Mouse (Mus musculus): ENCODE measurements around the gene Slc9a3r1. TPM values are rescaled to one million over a fixed set of nuclear protein-coding genes. Genes with fewer than 3 reads are reported as not detected.

The Slc9a3r1 gene
- polyA plus RNA-seq, 1 experiment from 2014 or later: 88.7 TPM

- ATAC-seq (ENCODE audit: low read depth): no peak
- Histone ChIP-seq H3K4me3 (ENCODE audit: low read depth, low read length) (no peak overlapping the region), H3K4me1 (ENCODE audit: control insufficient read depth, low read depth, low read length) (peaks cover 19% of the 10 kb centered on the region), H3K36me3 (ENCODE audit: control insufficient read depth, insufficient read depth) (no peaks in the 10 kb centered on the region), H3K9me3 (replicated peaks; ENCODE audit: control insufficient read depth, low read length) (no peaks in the 10 kb centered on the region), H3K27me3 (ENCODE audit: control insufficient read depth, insufficient read depth, low read depth, low read length) (peaks cover 16% of the 10 kb centered on the region), H3K9ac (ENCODE audit: low read depth, low read length) (no peak overlapping the region), H3K27ac (ENCODE audit: low read length) (peak overlapping the region; percentile 57), H3K4me2 (ENCODE audit: low read depth, low read length) (no peak overlapping the region)
- 20% methylated on average over 10 of the region's 10 CpGs for WGBS (ENCODE audit: insufficient replicate concordance)
Observed at GRCm38 (mm10) chr11:115160883-115161577, 2.1 kb upstream of the Slc9a3r1 start.

GRCm38 (mm10) chr11:115161578-115162204 is 1.4 kb upstream of the Slc9a3r1 start:
- peaks cover 24% of the 10 kb centered on the region for H3K4me1 ChIP-seq (ENCODE audit: control insufficient read depth, low read depth, low read length)
- WGBS (ENCODE audit: insufficient replicate concordance): 17% methylated on average over 9 of the region's 9 CpGs
- no peak overlapping the region for H3K4me2 ChIP-seq (ENCODE audit: low read depth, low read length)
- peaks cover 16% of the 10 kb centered on the region for H3K27me3 ChIP-seq (ENCODE audit: control insufficient read depth, insufficient read depth, low read depth, low read length)
- no peaks in the 10 kb centered on the region for H3K9me3 ChIP-seq (replicated peaks; ENCODE audit: control insufficient read depth, low read length)
- H3K4me3 ChIP-seq (ENCODE audit: low read depth, low read length): no peak overlapping the region
- H3K36me3 ChIP-seq (ENCODE audit: control insufficient read depth, insufficient read depth): no peaks in the 10 kb centered on the region
- no peak for ATAC-seq (ENCODE audit: low read depth)
- no peak overlapping the region for H3K9ac ChIP-seq (ENCODE audit: low read depth, low read length)
- H3K27ac ChIP-seq (ENCODE audit: low read length): peak overlapping the region; percentile 57

GRCm38 (mm10) chr11:115162205-115162601 is 938 bp upstream of the Slc9a3r1 start:
- H3K9ac ChIP-seq (ENCODE audit: low read depth, low read length): peak overlapping the region; percentile 60
- WGBS (ENCODE audit: insufficient replicate concordance): 25% methylated on average over 9 of the region's 9 CpGs
- peaks cover 27% of the 10 kb centered on the region for H3K4me1 ChIP-seq (ENCODE audit: control insufficient read depth, low read depth, low read length)
- ATAC-seq (ENCODE audit: low read depth): no peak
- no peaks in the 10 kb centered on the region for H3K9me3 ChIP-seq (replicated peaks; ENCODE audit: control insufficient read depth, low read length)
- H3K4me2 ChIP-seq (ENCODE audit: low read depth, low read length): peak overlapping the region; percentile 91
- peaks cover 16% of the 10 kb centered on the region for H3K27me3 ChIP-seq (ENCODE audit: control insufficient read depth, insufficient read depth, low read depth, low read length)
- no peaks in the 10 kb centered on the region for H3K36me3 ChIP-seq (ENCODE audit: control insufficient read depth, insufficient read depth)
- H3K4me3 ChIP-seq (ENCODE audit: low read depth, low read length): peak overlapping the region; percentile 85
- peak overlapping the region; percentile 66 for H3K27ac ChIP-seq (ENCODE audit: low read length)

DNA sequence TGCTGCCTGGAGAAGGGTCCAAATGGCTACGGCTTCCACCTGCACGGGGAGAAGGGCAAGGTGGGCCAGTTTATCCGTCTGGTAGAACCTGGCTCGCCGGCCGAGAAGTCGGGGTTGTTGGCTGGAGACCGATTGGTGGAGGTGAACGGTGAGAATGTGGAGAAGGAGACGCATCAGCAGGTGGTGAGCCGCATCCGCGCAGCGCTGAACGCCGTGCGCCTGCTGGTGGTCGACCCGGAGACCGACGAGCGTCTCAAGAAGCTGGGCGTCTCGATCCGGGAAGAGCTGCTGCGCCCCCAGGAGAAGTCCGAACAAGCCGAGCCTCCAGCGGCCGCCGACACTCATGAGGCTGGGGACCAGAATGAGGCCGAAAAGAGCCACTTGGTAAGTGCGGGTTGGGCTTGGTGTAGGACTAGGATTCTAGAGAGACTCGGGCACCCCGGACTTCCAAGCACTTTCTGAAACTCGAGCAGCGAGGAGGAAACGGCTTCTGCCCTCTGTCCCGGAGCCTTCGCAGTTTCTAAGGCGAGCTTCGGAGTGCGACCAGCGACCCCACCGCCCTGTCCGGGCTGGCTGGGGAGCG is 518 bp downstream of the Slc9a3r1 start:
- Histone ChIP-seq H3K4me1 (ENCODE audit: control insufficient read depth, low read depth, low read length) (peaks cover 34% of the 10 kb centered on the region), H3K27ac (ENCODE audit: low read length) (peak overlapping the region; percentile 63; the same call in 1 of the 2 replicates), H3K4me3 (ENCODE audit: low read depth, low read length) (peak overlapping the region; percentile 85), H3K9me3 (replicated peaks; ENCODE audit: control insufficient read depth, low read length) (no peaks in the 10 kb centered on the region), H3K36me3 (ENCODE audit: control insufficient read depth, insufficient read depth) (peaks cover 2% of the 10 kb centered on the region; the same call in 1 of the 2 replicates), H3K4me2 (ENCODE audit: low read depth, low read length) (peak overlapping the region; percentile 91), H3K27me3 (ENCODE audit: control insufficient read depth, insufficient read depth, low read depth, low read length) (peaks cover 16% of the 10 kb centered on the region), H3K9ac (ENCODE audit: low read depth, low read length) (peak overlapping the region; percentile 78)
- under 1% methylated on average over 47 of the region's 47 CpGs for WGBS (ENCODE audit: insufficient replicate concordance)
- ATAC-seq (ENCODE audit: low read depth): no peak

- no peak overlapping the region; the same call in 1 of the 2 replicates for H3K27ac ChIP-seq (ENCODE audit: low read length)
Observed at GRCm38 (mm10) chr11:115164341-115164975, 1.3 kb downstream of the Slc9a3r1 start.

GRCm38 (mm10) chr11:115164976-115165374 is 1.8 kb downstream of the Slc9a3r1 start:
- WGBS (ENCODE audit: insufficient replicate concordance): 8% methylated on average over 9 of the region's 9 CpGs
- Histone ChIP-seq H3K27ac (ENCODE audit: low read length) (0 out of 2 replicates have a peak overlapping the region, but pooled peaks have one; percentile 25), H3K4me3 (ENCODE audit: low read depth, low read length) (peak overlapping the region; percentile 85), H3K9ac (ENCODE audit: low read depth, low read length) (peak overlapping the region; percentile 78; the same call in 1 of the 2 replicates), H3K36me3 (ENCODE audit: control insufficient read depth, insufficient read depth) (peaks cover 2% of the 10 kb centered on the region; the same call in 1 of the 2 replicates), H3K4me2 (ENCODE audit: low read depth, low read length) (peak overlapping the region; percentile 91), H3K4me1 (ENCODE audit: control insufficient read depth, low read depth, low read length) (peaks cover 34% of the 10 kb centered on the region), H3K27me3 (ENCODE audit: control insufficient read depth, insufficient read depth, low read depth, low read length) (peaks cover 16% of the 10 kb centered on the region), H3K9me3 (replicated peaks; ENCODE audit: control insufficient read depth, low read length) (no peaks in the 10 kb centered on the region)
- ATAC-seq (ENCODE audit: low read depth): peak; percentile 25

More at GRCm38 (mm10) chr11:115164341-115164975, 1.3 kb downstream of the Slc9a3r1 start:
- H3K36me3 ChIP-seq (ENCODE audit: control insufficient read depth, insufficient read depth): peaks cover 2% of the 10 kb centered on the region; the same call in 1 of the 2 replicates
- no peaks in the 10 kb centered on the region for H3K9me3 ChIP-seq (replicated peaks; ENCODE audit: control insufficient read depth, low read length)
- peak overlapping the region; percentile 85 for H3K4me3 ChIP-seq (ENCODE audit: low read depth, low read length)
- peak overlapping the region; percentile 91 for H3K4me2 ChIP-seq (ENCODE audit: low read depth, low read length)
- peaks cover 16% of the 10 kb centered on the region for H3K27me3 ChIP-seq (ENCODE audit: control insufficient read depth, insufficient read depth, low read depth, low read length)
- WGBS (ENCODE audit: insufficient replicate concordance): 0% methylated on average over 14 of the region's 14 CpGs
- peak overlapping the region; percentile 78 for H3K9ac ChIP-seq (ENCODE audit: low read depth, low read length)
- ATAC-seq (ENCODE audit: low read depth): no peak
- peaks cover 34% of the 10 kb centered on the region for H3K4me1 ChIP-seq (ENCODE audit: control insufficient read depth, low read depth, low read length)

- peaks cover 2% of the 10 kb centered on the region; the same call in 1 of the 2 replicates for H3K36me3 ChIP-seq (ENCODE audit: control insufficient read depth, insufficient read depth)
- H3K9me3 ChIP-seq (replicated peaks; ENCODE audit: control insufficient read depth, low read length): no peaks in the 10 kb centered on the region
- H3K27ac ChIP-seq (ENCODE audit: low read length): no peak overlapping the region
- H3K4me2 ChIP-seq (ENCODE audit: low read depth, low read length): peak overlapping the region; percentile 91; the same call in 1 of the 2 replicates
- H3K4me1 ChIP-seq (ENCODE audit: control insufficient read depth, low read depth, low read length): peaks cover 30% of the 10 kb centered on the region
- ATAC-seq (ENCODE audit: low read depth): no peak
- no peak overlapping the region for H3K4me3 ChIP-seq (ENCODE audit: low read depth, low read length)
- no peak overlapping the region for H3K9ac ChIP-seq (ENCODE audit: low read depth, low read length)
- 66% methylated on average over 3 of the region's 3 CpGs for WGBS (ENCODE audit: insufficient replicate concordance)
- peaks cover 16% of the 10 kb centered on the region for H3K27me3 ChIP-seq (ENCODE audit: control insufficient read depth, insufficient read depth, low read depth, low read length)
Observed at GRCm38 (mm10) chr11:115166776-115167175, 3.6 kb downstream of the Slc9a3r1 start.

- H3K4me2 ChIP-seq (ENCODE audit: low read depth, low read length): no peak overlapping the region
- H3K27me3 ChIP-seq (ENCODE audit: control insufficient read depth, insufficient read depth, low read depth, low read length): peaks cover 16% of the 10 kb centered on the region
- peaks cover 2% of the 10 kb centered on the region; the same call in 1 of the 2 replicates for H3K36me3 ChIP-seq (ENCODE audit: control insufficient read depth, insufficient read depth)
- no peak overlapping the region for H3K9ac ChIP-seq (ENCODE audit: low read depth, low read length)
- H3K4me3 ChIP-seq (ENCODE audit: low read depth, low read length): no peak overlapping the region
- no peak overlapping the region for H3K27ac ChIP-seq (ENCODE audit: low read length)
- no peak for ATAC-seq (ENCODE audit: low read depth)
- H3K4me1 ChIP-seq (ENCODE audit: control insufficient read depth, low read depth, low read length): peaks cover 30% of the 10 kb centered on the region
- 64% methylated on average over 8 of the region's 8 CpGs for WGBS (ENCODE audit: insufficient replicate concordance)
- H3K9me3 ChIP-seq (replicated peaks; ENCODE audit: control insufficient read depth, low read length): no peaks in the 10 kb centered on the region
Observed at GRCm38 (mm10) chr11:115167631-115168249, 4.6 kb downstream of the Slc9a3r1 start.

Data from liver, embryonic 16.5 days (tissue).